Mouse (Mus musculus): ENCODE measurements at regions not wholly inside any gene's neighbourhood (a gene's known extent, or its start where the extent isn't known, plus 50 kb on each side); places are given as distances from the start of the nearest gene placed in this dataset.
A peak's percentile ranks its signal among the peaks of the same experiment; 100 is the strongest.
"Not testable (repeated sequence)": the region's sequence is repeated elsewhere in the genome, so short reads cannot be mapped to it uniquely, and the experiment has no call there.

GRCm38 (mm10) chr1:23034271-23034670 is 67.8 kb downstream of the 4933415F23Rik start:
- DNase-seq: no peak

GRCm38 (mm10) chr1:23023536-23023935 is 78.5 kb downstream of the 4933415F23Rik start:
- DNase-seq: no peak

- no peak for DNase-seq
Observed at GRCm38 (mm10) chr1:23007784-23008490, 94.1 kb downstream of the 4933415F23Rik start.

GRCm38 (mm10) chr1:23004882-23005281 is 97.2 kb downstream of the 4933415F23Rik start:
- no peak for DNase-seq

- DNase-seq: no peak
Observed at GRCm38 (mm10) chr1:22996665-22997064, 105.4 kb downstream of the 4933415F23Rik start.

- DNase-seq: no peak
Observed at GRCm38 (mm10) chr1:22989521-22990221, 112.4 kb downstream of the 4933415F23Rik start.

GRCm38 (mm10) chr1:22987521-22987920 is 114.5 kb downstream of the 4933415F23Rik start:
- no peak for DNase-seq

- not testable (repeated sequence) for DNase-seq
Observed at GRCm38 (mm10) chr1:22984276-22984675, 117.8 kb downstream of the 4933415F23Rik start.

- DNase-seq: no peak
Observed at GRCm38 (mm10) chr1:22974917-22975316, 127.1 kb downstream of the 4933415F23Rik start.

GRCm38 (mm10) chr1:22943995-22944394 is 138.2 kb upstream of the Rims1 start:
- no peak for DNase-seq

- no peak for DNase-seq
Observed at GRCm38 (mm10) chr1:22939816-22940215, 134.0 kb upstream of the Rims1 start.

- DNase-seq: no peak
Observed at GRCm38 (mm10) chr1:22931147-22931896, 125.5 kb upstream of the Rims1 start.

GRCm38 (mm10) chr1:22902992-22903391 is 97.2 kb upstream of the Rims1 start:
- no peak for DNase-seq

- no peak for DNase-seq
Observed at GRCm38 (mm10) chr1:22901018-22901625, 95.3 kb upstream of the Rims1 start.

GRCm38 (mm10) chr1:22895099-22895498 is 89.3 kb upstream of the Rims1 start:
- no peak for DNase-seq

GRCm38 (mm10) chr1:22862985-22863384 is 57.2 kb upstream of the Rims1 start:
- peak; percentile 12 for DNase-seq
